Mouse (Mus musculus) testis, adult 2 months (tissue): Measurements from ENCODE around the gene Gm20696.

Source experiments
- CTCF ChIP-seq: fragments of 200-500 bp; IDR thresholded peaks from 2 replicates; pipeline ENCODE4 v1.5.1; 2012; ENCODE audit warnings: low read depth, mild to moderate bottlenecking, inconsistent platforms, low read length, moderate library complexity; ENCODE audit not compliant: control insufficient read depth, insufficient read depth, insufficient replicate concordance
- POLR2A ChIP-seq: fragments of 200-500 bp; IDR thresholded peaks from 2 replicates; pipeline ENCODE4 v1.6.1; 2012; ENCODE audit warnings: low read depth, mild to moderate bottlenecking, inconsistent platforms, low read length, moderate library complexity; ENCODE audit not compliant: control insufficient read depth

GRCm38 (mm10) chr6:99412598-99412997, 254.0 kb downstream of the Gm20696 start:
- no peak for TF ChIP-seq POLR2A
- no peak for TF ChIP-seq CTCF
